Mouse (Mus musculus) cerebellum, postnatal 36 days (tissue): ENCODE data around the gene Ogg1.
A peak's percentile ranks its signal among the peaks of the same experiment; 100 is the strongest.
"Not testable (repeated sequence)": the region's sequence is repeated elsewhere in the genome, so short reads cannot be mapped to it uniquely, and the experiment has no call there.

Experiments used
- DNase-seq, 2 experiments: peaks; one replicate each; pipeline ENCODE4 v3.0.0; 2021 to 2022; ENCODE audit warnings: mixed read lengths in 2 of 2

The Ogg1 gene

GRCm38 (mm10) chr6:113332734-113333133 is 6.0 kb downstream of the Ogg1 start:
- not testable (repeated sequence) for DNase-seq

GRCm38 (mm10) chr6:113333137-113333950 is 6.6 kb downstream of the Ogg1 start:
- peak; percentile 29 to 38 for DNase-seq

GRCm38 (mm10) chr6:113334216-113334615 is 7.4 kb downstream of the Ogg1 start:
- no peak for DNase-seq

- DNase-seq: no peak
Observed at GRCm38 (mm10) chr6:113336852-113337620, 10.3 kb downstream of the Ogg1 start.

GRCm38 (mm10) chr6:113341574-113341973 is 14.8 kb downstream of the Ogg1 start:
- no peak for DNase-seq

- no peak for DNase-seq
Observed at GRCm38 (mm10) chr6:113342297-113342696, 15.5 kb downstream of the Ogg1 start.

- DNase-seq: peak; percentile 79 to 84
Observed at GRCm38 (mm10) chr6:113343177-113344092, 16.7 kb downstream of the Ogg1 start, which contains the start of gene Camk1. Gene Camk1 (minus strand): TSS chr6:113343984.

- peak; percentile 40 to 60 for DNase-seq
Observed at GRCm38 (mm10) chr6:113344321-113344720, 17.5 kb downstream of the Ogg1 start.

- no peak for DNase-seq
Observed at GRCm38 (mm10) chr6:113346897-113347296, 20.1 kb downstream of the Ogg1 start.

GRCm38 (mm10) chr6:113350538-113350937 is 23.8 kb downstream of the Ogg1 start:
- DNase-seq: no peak

GRCm38 (mm10) chr6:113351161-113351560 is 24.4 kb downstream of the Ogg1 start:
- no peak for DNase-seq

GRCm38 (mm10) chr6:113351653-113352052 is 24.9 kb downstream of the Ogg1 start:
- no peak for DNase-seq

- DNase-seq: no peak
Observed at GRCm38 (mm10) chr6:113352820-113353219, 26.0 kb downstream of the Ogg1 start.

- no peak for DNase-seq
Observed at GRCm38 (mm10) chr6:113353696-113354095, 26.9 kb downstream of the Ogg1 start.

GRCm38 (mm10) chr6:113361476-113361875 is 34.7 kb downstream of the Ogg1 start:
- DNase-seq: no peak

GRCm38 (mm10) chr6:113362241-113362640 is 35.5 kb downstream of the Ogg1 start:
- no peak for DNase-seq

GRCm38 (mm10) chr6:113364518-113365135 is 37.9 kb downstream of the Ogg1 start:
- DNase-seq: no peak

GRCm38 (mm10) chr6:113366639-113367038 is 39.9 kb downstream of the Ogg1 start:
- DNase-seq: no peak

- DNase-seq: no peak
Observed at GRCm38 (mm10) chr6:113367574-113367973, 40.8 kb downstream of the Ogg1 start.

GRCm38 (mm10) chr6:113368124-113368523 is 41.4 kb downstream of the Ogg1 start:
- no peak for DNase-seq

- no peak for DNase-seq
Observed at GRCm38 (mm10) chr6:113368577-113368976, 41.8 kb downstream of the Ogg1 start.
